ENCODE assay signal across 8 mouse cellular contexts in the genomic region with DNA sequence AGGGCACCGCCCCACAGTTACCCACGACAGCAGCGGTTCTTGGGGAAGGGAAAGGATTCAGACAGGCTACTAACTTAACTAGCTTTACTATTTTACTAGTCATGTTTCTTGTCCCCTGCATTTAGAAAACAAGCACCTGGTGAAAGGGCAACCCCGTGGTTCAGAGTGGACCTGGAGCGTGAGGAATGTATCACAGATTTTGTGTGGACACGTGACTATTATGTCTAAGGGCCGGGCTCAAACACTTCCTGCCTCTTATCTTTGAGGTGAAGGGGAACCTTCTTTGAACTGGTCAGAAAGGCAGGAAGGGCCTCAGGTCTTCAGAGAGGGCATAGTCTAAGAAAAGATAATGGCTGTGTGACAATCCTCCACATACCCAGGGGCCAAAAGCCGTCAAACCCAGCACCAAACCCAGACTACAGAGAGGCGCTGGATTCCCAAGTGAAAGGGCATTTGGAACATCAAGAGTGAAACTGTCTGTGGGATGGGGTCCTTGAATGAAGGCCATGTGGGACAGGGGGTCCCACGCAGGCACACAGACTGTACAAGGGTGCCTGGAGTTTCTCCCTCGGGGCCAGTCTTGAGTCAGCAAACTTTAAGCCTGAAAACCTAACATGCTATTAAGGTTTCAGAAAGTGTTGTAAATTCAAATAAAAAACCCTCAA. TPM values are rescaled to one million over a fixed set of nuclear protein-coding genes. Genes with fewer than 3 reads are reported as not detected.
DNase-seq lines count a peak whose midpoint lies in the region; ATAC-seq and TF ChIP-seq lines count a peak whose summit lies in the region.

No protein-coding gene starts in this region.

- H3K27ac ChIP-seq in forebrain, embryonic 11.5 days (ENCODE audit: low read depth, low read length), result no peak overlapping the region
- peak overlapping the region; percentile 83 for H3K27ac ChIP-seq in intestine, embryonic 16.5 days (ENCODE audit: low read length)
- peak overlapping the region; percentile 95 for H3K27ac ChIP-seq in small intestine, adult 2 months (ENCODE audit: insufficient read depth, low read depth, low read length)

- no peak for ATAC-seq in forebrain, embryonic 11.5 days (replicated peaks; ENCODE audit: low FRiP score)
- peak; percentile 62 for ATAC-seq in intestine, embryonic 16.5 days

- no peak for TF ChIP-seq POLR2A in small intestine, adult 2 months (IDR thresholded peaks at IDR 0.05; ENCODE audit: low read depth, low read length)

- H3K9me3 ChIP-seq in forebrain, embryonic 11.5 days (ENCODE audit: control insufficient read depth, low read length), result no peaks in the 10 kb centered on the region
- no peaks in the 10 kb centered on the region for H3K9me3 ChIP-seq in intestine, embryonic 16.5 days (ENCODE audit: control insufficient read depth, low read length)

- H3K27me3 ChIP-seq in forebrain, embryonic 11.5 days (ENCODE audit: control insufficient read depth, insufficient read depth, low read length), result no peaks in the 10 kb centered on the region
- H3K27me3 ChIP-seq in intestine, embryonic 16.5 days (replicated peaks; ENCODE audit: control insufficient read depth, insufficient read depth, low read length), result no peaks in the 10 kb centered on the region
- no peaks in the 10 kb centered on the region for H3K27me3 ChIP-seq in small intestine, adult 2 months (ENCODE audit: control insufficient read depth, insufficient read depth, low read length)

- H3K36me3 ChIP-seq in forebrain, embryonic 11.5 days (ENCODE audit: control insufficient read depth, insufficient read depth, low read length), result no peaks in the 10 kb centered on the region
- H3K36me3 ChIP-seq in intestine, embryonic 16.5 days (ENCODE audit: control insufficient read depth, insufficient read depth, low read length), result no peaks in the 10 kb centered on the region
- H3K36me3 ChIP-seq in small intestine, adult 2 months (ENCODE audit: control insufficient read depth, insufficient read depth, low read length), result no peaks in the 10 kb centered on the region

- peak overlapping the region; percentile 72; the same call in 1 of the 2 replicates for H3K4me3 ChIP-seq in forebrain, embryonic 11.5 days (ENCODE audit: low read depth, low read length)
- peak overlapping the region; percentile 81 for H3K4me3 ChIP-seq in intestine, embryonic 16.5 days (ENCODE audit: low read length)
- peak overlapping the region; percentile 69 for H3K4me3 ChIP-seq in small intestine, adult 2 months (ENCODE audit: low read depth, low read length)

- no peak overlapping the region for H3K9ac ChIP-seq in forebrain, embryonic 11.5 days (ENCODE audit: low read length)
- H3K9ac ChIP-seq in intestine, embryonic 16.5 days (ENCODE audit: low read depth, low read length), result peak overlapping the region; percentile 93; the same call in 1 of the 2 replicates

- TF ChIP-seq CTCF in small intestine, adult 2 months (IDR thresholded peaks at IDR 0.05; ENCODE audit: extremely low read depth, insufficient read length, insufficient replicate concordance, low read depth, low read length), result no peak

- H3K4me1 ChIP-seq in forebrain, embryonic 11.5 days (replicated peaks; ENCODE audit: control insufficient read depth, insufficient read depth, low read length), result peaks cover 42% of the 10 kb centered on the region
- H3K4me1 ChIP-seq in intestine, embryonic 16.5 days (ENCODE audit: control insufficient read depth, insufficient read depth, low read length), result peaks cover 60% of the 10 kb centered on the region
- H3K4me1 ChIP-seq in small intestine, adult 2 months (ENCODE audit: control insufficient read depth, insufficient read depth, insufficient read length, low read length), result peaks cover 32% of the 10 kb centered on the region

- 56% methylated on average over 11 of the region's 11 CpGs for WGBS in forebrain, embryonic 11.5 days
- WGBS in intestine, embryonic 16.5 days, result 47% methylated on average over 11 of the region's 11 CpGs
- WGBS in small intestine, adult 2 months, result 31% methylated on average over 11 of the region's 11 CpGs

- peak overlapping the region; percentile 89 for H3K4me2 ChIP-seq in forebrain, embryonic 11.5 days (ENCODE audit: low read depth, low read length, severe bottlenecking)
- H3K4me2 ChIP-seq in intestine, embryonic 16.5 days (ENCODE audit: low read depth, low read length), result peak overlapping the region; percentile 87

- DNase-seq in lung, adult 18-20 months, result peak; percentile 42 to 62
- DNase-seq in lung, postnatal 14 days, result no peak
- DNase-seq in forebrain, embryonic 11.5 days (ENCODE audit: low spot score), result no peak
- DNase-seq in thymus, postnatal 36 days, result no peak
- DNase-seq in adrenal gland, postnatal 36 days, result no peak
- DNase-seq in adrenal gland, adult 2 months, result no peak

RNA-seq across cellular contexts. Expression of gene Sulf2, which starts 2.6 kb away (rescaled TPM):
- polyA plus RNA-seq in forebrain, embryonic 11.5 days (2014; fragmentation: Nextera tagmentation; extraction: Ambion mirVana), result 97.9 and 102 TPM in 2 replicates
- 68.4 and 76.3 TPM in 2 replicates for polyA plus RNA-seq in intestine, embryonic 16.5 days (2015; fragmentation: Nextera tagmentation; extraction: Ambion mirVana)
- 35.8 and 75.6 TPM in 2 replicates for polyA plus RNA-seq in small intestine, adult 2 months (2012; rRNA removed)
- 100 to 1,000 TPM in 1 of 2 experiments, 10 to 100 TPM in 1; 51.6 to 117 TPM for total RNA-seq in adrenal gland, postnatal 36 days (2021)
- 100 to 1,000 TPM in 1 of 2 experiments, 10 to 100 TPM in 1; 56.3 to 119 TPM for total RNA-seq in adrenal gland, adult 2 months (2021)
- polyA plus RNA-seq in adrenal gland, adult 2 months (2012; rRNA removed), result 36.8 and 65.7 TPM in 2 replicates

Comparison
In these comparisons a context has a peak if more than half of its experiments do, and no peak if none do; other contexts are left out.
1. DNase-seq: peak in lung, adult 18-20 months (2 of 2); none in lung, postnatal 14 days (single experiment), forebrain, embryonic 11.5 days (single experiment), thymus, postnatal 36 days (0 of 2), adrenal gland, postnatal 36 days (0 of 2) and adrenal gland, adult 2 months (single experiment).
2. Peak in every context shown above with its lines, with median percentiles within 50 percentile points of each other: H3K4me3 ChIP-seq.